Mouse (Mus musculus) hindbrain, embryonic 12.5 days (tissue): ENCODE measurements around the gene Klkb1. TPM values are rescaled to one million over a fixed set of nuclear protein-coding genes. Genes with fewer than 3 reads are reported as not detected.
"Not testable (repeated sequence)": the region's sequence is repeated elsewhere in the genome, so short reads cannot be mapped to it uniquely, and the experiment has no call there.

Experiments used
- ATAC-seq: fragments of 200-750 bp; cut with Nextera tagmentation; 2 replicates; pipeline ENCODE4 v1.8.0; 2017; ENCODE audit warnings: moderate TSS enrichment; ENCODE audit not compliant: low FRiP score
- H3K27ac ChIP-seq: fragments of 300-500 bp; sonication (generic); 2 replicates; pipeline ENCODE4 v1.5.1; 2016; ENCODE audit warnings: mild to moderate bottlenecking
- H3K27me3 ChIP-seq: fragments of 300-500 bp; sonication (generic); 2 replicates; pipeline ENCODE4 v1.6.1; 2016; ENCODE audit warnings: mild to moderate bottlenecking
- H3K36me3 ChIP-seq: fragments of 300-500 bp; sonication (generic); 2 replicates; pipeline ENCODE4 v1.6.1; 2016; ENCODE audit warnings: mild to moderate bottlenecking
- H3K4me1 ChIP-seq: fragments of 300-500 bp; sonication (generic); 2 replicates; pipeline ENCODE4 v1.6.1; 2016
- H3K4me2 ChIP-seq: fragments of 300-500 bp; sonication (generic); replicated peaks from 2 replicates; pipeline ENCODE4 v1.6.1; 2016; ENCODE audit warnings: mild to moderate bottlenecking
- H3K4me3 ChIP-seq: fragments of 300-500 bp; sonication (generic); 2 replicates; pipeline ENCODE4 v1.5.1; 2016; ENCODE audit warnings: mild to moderate bottlenecking
- H3K9ac ChIP-seq: fragments of 300-500 bp; sonication (generic); 2 replicates; pipeline ENCODE4 v1.6.1; 2016; ENCODE audit warnings: mild to moderate bottlenecking, moderate library complexity
- H3K9me3 ChIP-seq: fragments of 300-500 bp; sonication (generic); replicated peaks from 2 replicates; pipeline ENCODE4 v1.6.1; 2016; ENCODE audit warnings: mild to moderate bottlenecking
- WGBS: fragments of 180-500 bp; shearing (Covaris S2); methylation state at CpG from one replicate; pipeline ENCODE4 v1.1.7; 2016; 5-methylcytosine and 5-hydroxymethylcytosine counted together
- polyA plus RNA-seq: library from polyadenylated mRNA; unstranded; fragments of >200 nt; fragmentation: Nextera tagmentation; extraction: Ambion mirVana; gene quantifications from 2 replicates; pipeline ENCODE4 v1.2.1, GENCODE M21; 2016

The Klkb1 gene
- not detected in 2 replicates for polyA plus RNA-seq

DNA sequence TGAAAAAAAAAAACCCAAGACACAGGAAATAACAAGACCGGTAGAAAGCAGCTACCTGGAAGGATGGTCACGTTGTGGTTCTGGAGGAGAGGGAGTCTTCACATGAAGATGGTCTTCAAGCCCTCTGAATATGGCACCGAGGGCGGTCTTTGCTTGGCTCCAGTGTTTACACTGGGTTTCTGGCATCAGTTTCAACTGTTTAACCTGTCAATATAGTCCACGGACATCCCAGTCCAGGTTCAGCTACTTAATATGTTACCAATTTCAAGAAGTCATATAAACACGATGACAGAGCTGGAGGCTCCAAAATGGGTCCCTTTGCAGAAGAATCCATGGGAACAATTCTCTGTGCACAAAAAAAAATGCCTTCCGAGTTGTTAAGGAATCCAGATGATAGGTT lies at the start of gene Klkb1:
Gene Klkb1 (minus strand): TSS at position 173 of the 400 bp plus-strand sequence.
- Histone ChIP-seq H3K4me1 (no peaks in the 10 kb centered on the region), H3K9ac (no peak within 1 kb of the TSS), H3K4me3 (no peak within 1 kb of the TSS), H3K4me2 (no peak within 1 kb of the TSS), H3K27ac (no peak within 1 kb of the TSS), H3K36me3 (no peaks in the 10 kb centered on the region), H3K27me3 (no peaks in the 10 kb centered on the region), H3K9me3 (no peaks in the 10 kb centered on the region)
- ATAC-seq: no peak
- WGBS: 93% methylated on average over 7 of the region's 7 CpGs

DNA sequence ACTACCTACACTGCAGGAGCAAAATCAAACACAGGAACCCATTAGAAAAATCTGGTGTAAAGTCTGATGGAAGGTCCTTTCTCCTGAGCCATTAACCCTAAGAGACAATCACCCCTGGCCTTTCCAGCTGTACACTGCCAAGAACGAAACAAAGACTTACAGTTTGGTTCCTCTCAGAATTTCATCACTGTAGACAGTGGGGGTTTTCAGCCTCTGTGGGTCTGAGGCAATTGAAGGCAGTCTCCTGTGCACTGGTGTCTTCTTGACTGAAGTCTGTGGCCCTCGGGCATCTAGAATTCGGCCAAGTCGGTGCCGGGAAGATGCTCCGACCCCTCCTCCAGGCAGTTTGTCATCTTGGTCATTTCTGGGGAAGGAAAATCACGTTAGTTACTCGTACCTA lies 49.6 kb upstream of the Klkb1 start:
- Histone ChIP-seq H3K36me3 (no peaks in the 10 kb centered on the region), H3K4me1 (no peaks in the 10 kb centered on the region), H3K4me2 (no peak overlapping the region), H3K9ac (no peak overlapping the region), H3K27me3 (no peaks in the 10 kb centered on the region), H3K9me3 (no peaks in the 10 kb centered on the region), H3K4me3 (no peak overlapping the region), H3K27ac (no peak overlapping the region)
- 93% methylated on average over 8 of the region's 8 CpGs for WGBS
- no peak for ATAC-seq

DNA sequence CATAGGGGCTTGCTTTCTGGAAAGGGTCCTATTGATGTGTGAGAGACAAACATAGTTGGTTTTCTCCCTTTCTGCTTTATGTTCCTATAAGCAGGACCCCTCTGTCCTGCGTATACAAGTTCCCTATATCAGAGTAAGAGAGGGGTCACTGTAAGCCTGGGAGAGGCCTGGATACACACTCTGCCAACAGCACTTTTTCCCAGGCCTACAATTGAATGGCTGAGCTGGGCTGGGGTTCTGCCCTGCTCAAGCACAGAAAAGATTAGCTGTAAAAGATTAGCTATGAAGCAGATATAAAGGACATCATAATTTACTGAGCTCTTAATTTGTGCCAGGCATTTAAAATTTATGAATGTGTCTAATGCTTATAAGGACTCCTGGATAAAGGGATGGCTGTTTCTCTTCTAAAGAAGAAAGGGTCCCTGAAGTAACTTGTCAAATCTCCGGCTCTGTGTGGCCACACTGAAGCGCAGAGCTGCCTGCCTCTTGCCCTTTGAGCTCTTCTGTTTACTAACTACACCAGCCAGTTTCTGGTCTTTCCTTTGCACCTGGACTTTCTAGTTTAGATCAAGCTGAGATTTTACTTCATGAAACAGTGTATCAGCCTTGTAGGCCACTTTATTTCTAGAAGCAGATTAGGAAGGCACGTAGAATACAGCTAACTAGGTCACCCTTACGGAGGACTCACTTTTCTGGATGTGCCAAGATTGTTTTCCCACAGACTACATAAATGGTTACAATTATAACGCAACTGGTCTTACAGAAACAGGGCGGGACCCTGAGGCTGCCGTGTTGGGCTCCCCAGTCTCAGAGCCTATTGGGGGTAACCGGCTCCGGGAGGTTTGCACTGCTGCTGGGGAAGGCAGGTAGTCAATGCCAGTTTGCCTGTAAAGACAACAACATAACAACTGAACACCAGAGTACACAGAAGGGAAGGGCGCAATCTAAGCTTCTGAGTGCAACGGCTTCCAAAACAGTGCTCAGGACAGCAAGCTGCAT lies 47.3 kb upstream of the Klkb1 start:
- 90% methylated on average over 12 of the region's 12 CpGs for WGBS
- Histone ChIP-seq H3K9me3 (no peaks in the 10 kb centered on the region), H3K4me3 (no peak overlapping the region), H3K4me2 (no peak overlapping the region), H3K9ac (no peak overlapping the region), H3K27ac (no peak overlapping the region), H3K4me1 (no peaks in the 10 kb centered on the region), H3K27me3 (no peaks in the 10 kb centered on the region), H3K36me3 (no peaks in the 10 kb centered on the region)
- ATAC-seq: no peak

DNA sequence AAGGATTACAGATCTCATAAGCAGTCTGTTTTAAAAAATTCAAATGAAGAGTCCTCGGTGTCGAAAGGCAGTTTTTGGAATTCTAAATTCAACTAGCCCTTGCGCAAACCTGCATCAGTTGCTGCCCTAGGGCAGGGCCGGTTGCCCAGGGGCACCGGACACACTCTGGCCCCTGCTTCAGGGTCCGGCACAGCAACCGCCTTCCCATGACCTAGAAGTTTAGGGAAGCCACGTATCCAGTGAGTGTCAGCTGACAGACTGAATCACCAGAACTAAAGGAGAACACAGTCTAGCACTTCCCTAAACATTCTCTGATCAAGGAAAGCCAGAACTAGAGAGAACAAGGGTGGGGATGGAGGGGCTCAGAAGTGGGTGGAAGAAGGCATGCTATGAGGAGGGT lies 38.8 kb upstream of the Klkb1 start:
- Histone ChIP-seq H3K4me3 (peak overlapping the region; percentile 55), H3K4me2 (peak overlapping the region; percentile 88), H3K36me3 (no peaks in the 10 kb centered on the region), H3K9me3 (no peaks in the 10 kb centered on the region), H3K9ac (no peak overlapping the region), H3K4me1 (peaks cover 7% of the 10 kb centered on the region), H3K27me3 (peaks cover 14% of the 10 kb centered on the region), H3K27ac (no peak overlapping the region)
- peak; percentile 41; the same call in 1 of the 2 replicates for ATAC-seq
- 1% methylated on average over 8 of the region's 8 CpGs for WGBS

DNA sequence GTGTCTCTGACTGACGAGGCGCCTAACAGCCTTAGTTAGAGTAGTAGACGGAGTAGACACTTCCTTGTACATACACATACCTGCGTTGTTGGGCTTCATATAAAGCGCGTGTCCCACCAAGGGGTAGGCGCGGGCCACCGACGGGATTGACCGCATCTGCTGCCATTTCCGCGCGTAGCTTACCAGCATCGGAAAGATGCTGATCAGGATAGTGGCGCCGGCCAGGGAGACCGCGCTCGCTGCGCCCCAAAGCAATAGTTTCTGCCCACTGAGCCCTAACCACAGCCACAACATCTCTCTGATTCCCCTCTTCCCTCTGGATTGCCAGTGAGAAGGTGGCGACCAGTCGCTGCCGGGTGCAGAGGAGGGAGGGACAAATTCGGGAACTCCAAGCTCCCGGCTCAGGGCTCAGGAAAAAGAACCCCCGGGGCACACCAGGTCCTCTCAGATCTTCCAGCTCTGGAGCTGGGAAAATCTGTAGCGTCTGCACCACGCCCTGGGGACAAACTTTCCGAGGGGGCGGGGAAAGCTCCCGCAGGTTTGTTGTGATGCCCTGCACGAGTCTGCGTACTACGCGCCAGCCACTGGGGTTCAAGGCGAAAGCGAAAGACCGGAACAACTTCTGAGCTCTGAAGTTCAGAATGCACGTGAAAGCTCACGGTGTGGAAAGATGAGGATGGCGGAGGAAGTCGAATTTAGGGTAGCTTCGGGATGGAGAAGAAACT lies 38.2 kb upstream of the Klkb1 start, which contains the start of gene Cyp4v3:
Gene Cyp4v3 (minus strand): TSS at position 532 of the 725 bp plus-strand sequence.
- no peak within 1 kb of the TSS for H3K27ac ChIP-seq
- under 1% methylated on average over 44 of the region's 44 CpGs for WGBS
- H3K9me3 ChIP-seq: no peaks in the 10 kb centered on the region
- H3K4me1 ChIP-seq: peaks cover 7% of the 10 kb centered on the region
- H3K36me3 ChIP-seq: no peaks in the 10 kb centered on the region
- peak within 1 kb of the TSS; percentile 88 for H3K4me2 ChIP-seq
- ATAC-seq: peak; percentile 69
- peak within 1 kb of the TSS; percentile 59 for H3K9ac ChIP-seq
- peak within 1 kb of the TSS; percentile 55 for H3K4me3 ChIP-seq
- H3K27me3 ChIP-seq: peaks cover 14% of the 10 kb centered on the region

DNA sequence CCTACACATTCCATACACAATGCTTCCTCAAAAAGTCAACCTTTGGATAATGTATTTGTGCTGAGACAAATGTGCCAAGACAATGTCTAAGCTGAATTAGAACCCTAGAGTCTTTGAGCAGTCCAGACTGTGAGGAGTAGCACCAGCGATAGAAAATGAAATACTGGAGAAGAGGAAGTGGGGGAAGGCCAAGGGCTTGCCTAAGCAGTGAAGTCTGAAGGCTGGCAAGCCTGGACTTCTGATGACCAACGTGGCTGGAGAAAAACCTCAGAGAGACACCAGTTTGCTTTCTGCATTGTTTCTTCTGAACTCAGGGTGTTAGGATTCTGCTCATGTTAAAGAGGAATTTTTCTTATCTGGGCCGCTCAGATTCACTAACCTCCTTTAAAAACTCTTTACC lies 36.2 kb upstream of the Klkb1 start:
- Histone ChIP-seq H3K27me3 (peaks cover 14% of the 10 kb centered on the region), H3K27ac (no peak overlapping the region), H3K9me3 (no peaks in the 10 kb centered on the region), H3K36me3 (no peaks in the 10 kb centered on the region), H3K4me3 (no peak overlapping the region), H3K9ac (no peak overlapping the region), H3K4me2 (no peak overlapping the region), H3K4me1 (peaks cover 7% of the 10 kb centered on the region)
- 76% methylated on average over 3 of the region's 3 CpGs for WGBS
- no peak for ATAC-seq

DNA sequence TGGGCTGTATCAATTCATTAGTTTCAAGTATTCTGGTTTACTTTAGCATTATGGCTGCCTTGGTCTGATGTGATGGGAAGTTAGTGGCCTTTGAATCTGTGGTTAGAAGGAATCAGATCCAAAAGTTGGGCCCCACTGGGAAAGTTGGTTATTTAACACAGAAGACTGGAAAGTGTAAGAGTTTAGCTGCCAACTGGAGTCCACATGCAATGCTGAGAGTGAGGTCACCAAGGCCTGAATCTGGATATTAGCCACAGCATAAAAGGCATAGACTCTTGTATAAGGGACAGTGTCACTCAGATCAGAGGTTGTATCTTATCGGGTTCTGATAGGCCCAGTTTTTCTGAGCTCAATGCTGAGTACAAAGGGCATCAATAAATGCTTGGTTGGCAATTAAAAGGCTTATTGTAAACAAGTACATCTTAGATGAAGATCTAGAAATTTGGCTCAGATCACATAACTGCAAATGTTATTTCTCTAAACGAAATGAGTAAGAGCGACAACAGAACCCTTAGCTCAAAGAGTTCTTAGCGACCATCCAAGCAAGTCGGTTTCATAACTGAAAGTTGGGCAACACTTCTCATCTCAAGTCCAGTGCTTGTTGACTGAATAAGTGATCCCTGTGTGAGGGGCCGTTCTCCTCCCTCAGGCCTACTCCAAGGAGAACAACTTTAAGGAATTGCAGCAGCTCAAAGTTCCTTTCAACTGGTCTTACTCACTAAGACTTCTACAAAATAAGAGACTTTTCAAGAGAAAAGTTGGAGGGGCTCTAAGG lies 34.7 kb upstream of the Klkb1 start:
- Histone ChIP-seq H3K4me3 (no peak overlapping the region), H3K27ac (no peak overlapping the region), H3K27me3 (peaks cover 14% of the 10 kb centered on the region), H3K36me3 (no peaks in the 10 kb centered on the region), H3K4me2 (no peak overlapping the region), H3K4me1 (peaks cover 7% of the 10 kb centered on the region), H3K9me3 (no peaks in the 10 kb centered on the region), H3K9ac (no peak overlapping the region)
- 94% methylated on average over 6 of the region's 6 CpGs for WGBS
- no peak for ATAC-seq

DNA sequence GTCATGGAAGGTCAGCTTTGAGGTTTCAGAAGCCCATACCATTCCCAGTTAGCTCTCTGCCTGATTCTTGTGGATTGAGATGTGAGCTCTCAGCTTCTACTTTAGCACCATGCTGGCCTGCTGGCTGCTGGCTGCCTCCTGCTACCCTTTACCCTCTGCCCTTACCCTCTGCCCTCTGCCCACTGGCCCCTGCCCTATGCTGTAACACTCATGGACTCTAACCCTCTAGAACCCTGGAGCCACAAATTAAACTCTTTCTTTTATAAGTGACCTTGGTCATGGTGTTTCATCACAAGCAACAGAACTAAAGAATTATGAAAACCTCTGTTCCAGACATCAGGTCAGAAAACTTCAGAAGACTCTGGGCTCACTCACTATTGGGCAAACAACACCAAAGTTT lies 32.4 kb upstream of the Klkb1 start:
- H3K4me1 ChIP-seq, H3K27ac ChIP-seq, H3K36me3 ChIP-seq, H3K4me3 ChIP-seq, H3K27me3 ChIP-seq, H3K4me2 ChIP-seq, ATAC-seq, H3K9me3 ChIP-seq, H3K9ac ChIP-seq: not testable (repeated sequence)

DNA sequence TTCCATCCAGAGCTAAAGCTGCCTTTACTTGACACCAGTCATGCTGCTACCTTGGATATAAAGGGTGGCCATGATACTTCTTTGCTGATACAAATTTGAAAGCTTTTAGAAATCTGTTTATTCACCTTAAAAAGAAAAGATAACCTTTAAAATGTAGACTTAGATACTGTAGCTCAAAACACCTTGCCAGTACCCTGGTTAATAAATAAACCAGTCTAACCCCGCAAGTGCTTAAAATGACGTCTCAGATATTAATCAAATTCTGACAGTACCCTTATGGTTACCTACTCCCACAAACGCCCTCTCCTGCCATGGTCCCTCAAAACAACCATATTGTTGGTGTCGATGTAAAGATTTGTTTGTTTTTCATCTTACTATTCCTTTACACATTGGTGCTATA lies 29.5 kb upstream of the Klkb1 start:
- 85% methylated on average over 4 of the region's 4 CpGs for WGBS
- H3K27ac ChIP-seq: no peak overlapping the region
- no peak for ATAC-seq

DNA sequence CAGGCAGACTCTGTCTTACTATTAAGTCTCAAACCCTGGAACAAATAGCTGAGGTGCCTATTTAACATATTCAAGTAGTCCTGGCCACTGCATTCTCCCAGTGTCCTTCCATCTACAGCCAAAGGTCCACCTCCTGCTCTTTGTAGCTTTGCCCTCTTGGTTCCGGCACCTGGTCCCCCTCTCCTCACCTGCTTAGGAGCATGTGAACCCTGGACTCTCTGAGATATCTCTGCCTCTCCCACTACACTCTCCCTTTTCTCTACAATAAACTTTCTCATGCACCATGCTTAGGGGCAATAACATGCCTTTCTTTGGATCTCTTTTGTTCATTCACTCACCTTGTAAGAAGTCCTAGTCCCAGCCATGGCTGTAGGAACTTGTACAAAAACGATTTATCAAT lies 26.7 kb upstream of the Klkb1 start:
- H3K36me3 ChIP-seq: no peaks in the 10 kb centered on the region
- H3K9me3 ChIP-seq: no peaks in the 10 kb centered on the region
- no peak overlapping the region for H3K9ac ChIP-seq
- no peaks in the 10 kb centered on the region for H3K4me1 ChIP-seq
- H3K27ac ChIP-seq: no peak overlapping the region
- ATAC-seq: no peak
- H3K4me2 ChIP-seq: no peak overlapping the region
- 89% methylated on average over 2 of the region's 2 CpGs for WGBS
- H3K27me3 ChIP-seq: no peaks in the 10 kb centered on the region
- H3K4me3 ChIP-seq: no peak overlapping the region

More for the DNA sequence above, 29.5 kb upstream of the Klkb1 start:
- Histone ChIP-seq H3K9ac (no peak overlapping the region), H3K4me2 (no peak overlapping the region), H3K9me3 (no peaks in the 10 kb centered on the region), H3K4me1 (no peaks in the 10 kb centered on the region), H3K36me3 (no peaks in the 10 kb centered on the region), H3K27me3 (no peaks in the 10 kb centered on the region), H3K4me3 (no peak overlapping the region)

DNA sequence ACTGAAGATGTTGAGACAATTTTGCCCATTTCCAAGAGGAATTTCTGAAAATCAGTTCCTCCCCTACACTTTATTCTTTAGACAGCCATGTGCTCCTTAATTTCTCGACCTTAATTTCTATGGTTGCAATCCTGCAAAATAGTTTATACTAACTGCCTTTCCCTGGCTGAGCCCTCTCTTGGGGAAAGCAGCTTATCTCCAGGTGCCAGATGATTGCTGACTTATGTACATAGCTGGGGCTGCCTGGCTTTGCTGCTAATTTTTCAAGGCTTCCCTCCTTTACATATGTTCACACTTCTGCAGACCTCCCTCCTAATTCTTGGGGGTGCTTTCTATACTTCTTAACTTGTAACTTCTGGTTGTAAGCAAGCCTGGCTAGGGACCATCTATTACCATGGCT lies 26.3 kb upstream of the Klkb1 start:
- WGBS: 80% methylated on average over 1 of the region's 1 CpGs
- H3K9ac ChIP-seq: no peak overlapping the region
- no peaks in the 10 kb centered on the region for H3K36me3 ChIP-seq
- no peak for ATAC-seq
- H3K27ac ChIP-seq: no peak overlapping the region
- no peaks in the 10 kb centered on the region for H3K4me1 ChIP-seq
- no peak overlapping the region for H3K4me2 ChIP-seq
- H3K4me3 ChIP-seq: no peak overlapping the region
- H3K27me3 ChIP-seq: no peaks in the 10 kb centered on the region
- no peaks in the 10 kb centered on the region for H3K9me3 ChIP-seq

DNA sequence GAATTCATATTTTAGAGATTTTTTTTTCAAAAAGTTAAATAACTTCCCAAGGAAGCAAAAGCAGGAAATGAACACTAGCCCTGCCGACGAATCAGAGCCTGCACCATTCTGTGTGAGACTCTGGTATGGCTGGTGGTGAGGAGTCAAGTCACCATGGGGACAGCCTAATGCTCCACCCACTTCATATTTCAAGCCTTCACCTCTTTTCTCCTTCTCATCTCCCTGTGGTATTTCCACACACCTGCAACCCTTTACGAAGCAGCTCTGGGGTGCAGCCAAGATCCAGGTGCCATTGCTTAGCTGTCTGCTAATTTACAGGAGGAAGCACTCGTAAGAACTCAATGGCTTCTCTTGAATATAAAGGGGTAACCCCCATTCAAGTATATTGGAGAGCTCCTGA lies 16.3 kb upstream of the Klkb1 start:
- Histone ChIP-seq H3K36me3 (no peaks in the 10 kb centered on the region), H3K4me1 (no peaks in the 10 kb centered on the region), H3K4me2 (no peak overlapping the region), H3K9me3 (no peaks in the 10 kb centered on the region), H3K27ac (no peak overlapping the region), H3K27me3 (no peaks in the 10 kb centered on the region), H3K4me3 (no peak overlapping the region), H3K9ac (no peak overlapping the region)
- 87% methylated on average over 4 of the region's 4 CpGs for WGBS
- ATAC-seq: no peak
